Mouse (Mus musculus) retina, adult 2 months (tissue): ENCODE data around the gene Prl2a1.
"Not testable (repeated sequence)": the region's sequence is repeated elsewhere in the genome, so short reads cannot be mapped to it uniquely, and the experiment has no call there.

Experiments
- DNase-seq: peaks from one replicate; pipeline ENCODE4 v3.0.0-alpha.2; 2012; ENCODE audit warnings: low read depth, low spot score

The Prl2a1 gene

DNA sequence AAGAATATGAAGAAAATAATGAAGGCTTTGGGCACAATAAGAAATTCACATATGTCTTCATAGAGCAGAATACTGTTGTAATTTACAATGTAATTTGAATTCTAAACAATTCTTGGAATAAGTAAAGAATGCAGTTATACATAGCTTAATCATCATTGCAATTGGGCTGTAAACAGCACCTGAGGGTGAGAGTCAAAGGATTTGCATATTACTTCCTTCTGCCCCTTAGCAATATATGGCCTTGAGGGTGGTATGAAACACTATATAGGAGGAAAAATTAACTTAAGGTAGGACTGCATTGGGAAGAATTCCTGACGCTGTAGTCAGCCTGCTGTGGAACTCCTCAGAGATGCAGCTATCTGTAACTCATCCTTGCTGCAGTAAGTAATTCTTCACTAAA, at the start of gene Prl2a1:
TSS of gene Prl2a1 (plus strand) at position 301 of the 400 bp plus-strand sequence.
- DNase-seq: no peak

- not testable (repeated sequence) for DNase-seq
These were observed 20.8 kb upstream of the Prl2a1 start, which contains the start of gene Prl7c1 for GRCm38 (mm10) chr13:27780704-27781103. TSS of gene Prl7c1 (minus strand) at chr13:27780804.

GRCm38 (mm10) chr13:27799303-27799702, 2.2 kb upstream of the Prl2a1 start:
- no peak for DNase-seq

DNA sequence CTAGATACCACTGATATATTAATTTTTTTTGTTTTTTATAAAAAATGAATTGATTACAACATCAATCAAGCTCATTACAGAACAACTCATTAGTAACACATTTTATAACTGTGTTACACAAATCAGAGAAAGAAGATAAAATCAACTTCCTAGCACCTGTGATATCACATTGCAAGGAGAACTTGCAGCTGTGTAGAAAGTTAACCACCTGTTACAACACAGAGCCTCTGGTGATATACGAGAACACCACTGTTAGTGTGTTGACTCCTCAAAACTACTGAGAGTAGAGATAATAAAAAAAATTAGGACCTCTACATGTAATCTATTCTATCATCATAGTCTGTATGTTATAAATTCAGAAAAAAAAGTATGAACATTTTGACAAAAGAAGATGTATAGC, 1.3 kb downstream of the Prl2a1 start:
- no peak for DNase-seq

GRCm38 (mm10) chr13:27849042-27849441, 47.6 kb downstream of the Prl2a1 start, which contains the start of gene Prl2c1:
TSS of gene Prl2c1 (plus strand) at chr13:27849342.
- DNase-seq: no peak
